Mouse (Mus musculus): ENCODE measurements around the gene Rerg. TPM values are rescaled to one million over a fixed set of nuclear protein-coding genes. Genes with fewer than 3 reads are reported as not detected.

The Rerg gene
- polyA plus RNA-seq, 1 experiment from 2014 or later: 15.4 TPM

DNA sequence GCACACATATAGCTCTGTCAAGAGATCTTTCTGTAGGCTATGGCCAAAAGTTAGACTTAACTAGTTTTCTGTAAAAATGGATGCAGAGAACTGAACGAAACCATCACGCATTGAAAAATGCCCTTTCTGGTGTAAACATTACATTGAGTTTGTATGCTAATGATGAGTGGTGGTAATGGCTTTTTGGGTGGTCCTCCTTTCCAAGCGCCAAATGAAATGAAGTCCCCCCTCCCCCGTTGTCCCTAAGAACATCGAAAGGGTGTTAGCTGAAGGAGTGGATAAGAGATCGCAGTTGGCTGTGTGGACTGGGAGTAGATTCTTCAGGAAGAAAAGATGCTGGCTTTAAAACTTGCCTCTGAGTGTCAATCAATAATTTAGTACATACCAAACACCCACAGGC, 20.3 kb upstream of the Rerg start:
- no peaks in the 10 kb centered on the region for H3K36me3 ChIP-seq
- 95% methylated on average over 6 of the region's 6 CpGs for WGBS
- ATAC-seq (ENCODE audit: insufficient number of reproducible peaks, insufficient read depth, low FRiP score, low TSS enrichment): no peak
- no peak overlapping the region for H3K9ac ChIP-seq
- no peak overlapping the region for H3K4me2 ChIP-seq (replicated peaks)
- H3K4me3 ChIP-seq: no peak overlapping the region
- no peaks in the 10 kb centered on the region for H3K27me3 ChIP-seq
- no peaks in the 10 kb centered on the region for H3K9me3 ChIP-seq
- no peaks in the 10 kb centered on the region for H3K4me1 ChIP-seq
- H3K27ac ChIP-seq: no peak overlapping the region

DNA sequence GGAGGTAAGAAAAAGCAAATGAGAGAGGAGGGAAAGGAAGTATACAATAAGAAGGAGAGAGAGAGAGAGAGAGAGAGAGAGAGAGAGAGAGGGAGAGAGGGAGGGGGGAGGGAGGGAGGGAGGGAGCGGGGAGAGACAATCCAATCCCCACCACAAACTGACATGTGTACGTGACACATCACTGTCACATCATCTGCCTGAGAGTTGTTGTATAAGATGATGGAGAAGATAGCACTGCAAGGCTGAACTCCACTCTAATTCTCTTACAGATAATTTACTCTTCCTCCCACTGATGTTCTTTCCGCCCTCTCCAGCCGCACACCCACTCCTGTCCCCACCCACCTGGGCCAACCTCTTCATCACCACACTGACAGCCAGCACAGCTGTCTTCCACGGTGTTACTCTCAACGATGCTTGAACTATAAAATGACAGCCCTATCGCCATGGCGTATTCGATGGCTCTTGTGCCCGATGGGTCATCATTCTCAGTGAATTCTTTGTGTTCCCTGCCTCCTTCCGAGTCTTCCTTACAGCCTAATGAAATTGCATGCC, 18.2 kb upstream of the Rerg start:
- Histone ChIP-seq H3K27me3 (no peaks in the 10 kb centered on the region), H3K4me1 (no peaks in the 10 kb centered on the region), H3K9me3 (no peaks in the 10 kb centered on the region), H3K4me2 (replicated peaks) (no peak overlapping the region), H3K36me3 (no peaks in the 10 kb centered on the region), H3K4me3 (no peak overlapping the region), H3K27ac (no peak overlapping the region), H3K9ac (no peak overlapping the region)
- ATAC-seq (ENCODE audit: insufficient number of reproducible peaks, insufficient read depth, low FRiP score, low TSS enrichment): no peak
- WGBS: 74% methylated on average over 9 of the region's 11 CpGs

DNA sequence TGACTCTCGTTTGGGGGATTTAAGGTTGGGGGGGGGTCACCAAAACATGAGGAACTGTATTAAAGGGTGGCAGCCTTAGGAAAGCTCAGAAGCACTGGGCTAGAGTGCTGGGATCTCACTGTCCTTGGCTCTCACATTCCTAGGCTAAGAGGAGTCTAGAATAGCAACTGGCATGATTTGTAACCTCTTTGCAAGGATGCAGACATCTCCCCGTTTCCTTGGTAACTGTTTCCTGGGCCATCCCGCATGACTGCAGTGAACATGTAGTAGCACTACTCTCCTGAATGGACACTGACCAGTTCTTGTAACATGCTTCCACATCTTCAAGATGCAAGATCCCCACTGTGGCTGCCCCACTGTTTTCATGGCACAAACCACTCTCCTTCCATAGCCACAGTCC, 17.1 kb upstream of the Rerg start:
- no peak for ATAC-seq (ENCODE audit: insufficient number of reproducible peaks, insufficient read depth, low FRiP score, low TSS enrichment)
- no peak overlapping the region for H3K4me2 ChIP-seq (replicated peaks)
- no peaks in the 10 kb centered on the region for H3K9me3 ChIP-seq
- H3K36me3 ChIP-seq: no peaks in the 10 kb centered on the region
- 89% methylated on average over 3 of the region's 3 CpGs for WGBS
- 0 out of 2 replicates have a peak, but pooled peaks cover 3% of the 10 kb centered on the region for H3K4me1 ChIP-seq
- no peak overlapping the region for H3K9ac ChIP-seq
- H3K4me3 ChIP-seq: no peak overlapping the region
- no peak overlapping the region for H3K27ac ChIP-seq
- no peaks in the 10 kb centered on the region for H3K27me3 ChIP-seq

DNA sequence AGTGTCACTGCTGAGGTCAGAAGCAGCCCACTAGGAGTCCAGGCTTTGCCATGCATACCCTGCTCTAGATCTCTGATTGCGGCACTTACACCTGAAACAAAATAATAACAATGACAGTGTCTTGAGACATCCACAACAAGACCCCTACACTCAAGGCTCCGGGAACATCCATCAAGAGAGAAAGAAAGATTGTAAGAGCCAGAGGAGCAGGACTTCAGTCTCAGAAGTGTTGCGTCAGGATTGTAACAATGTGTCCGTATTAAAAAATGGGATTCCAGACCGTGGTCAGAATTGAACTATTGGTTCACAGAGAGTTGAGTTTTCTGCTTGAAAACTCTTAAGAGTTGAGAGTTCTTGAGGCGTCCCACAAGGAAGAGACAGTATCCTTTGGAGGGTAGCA, 10.3 kb upstream of the Rerg start:
- peaks cover 11% of the 10 kb centered on the region for H3K4me1 ChIP-seq
- no peaks in the 10 kb centered on the region for H3K9me3 ChIP-seq
- H3K27ac ChIP-seq: no peak overlapping the region
- H3K36me3 ChIP-seq: no peaks in the 10 kb centered on the region
- no peak for ATAC-seq (ENCODE audit: insufficient number of reproducible peaks, insufficient read depth, low FRiP score, low TSS enrichment)
- no peaks in the 10 kb centered on the region for H3K27me3 ChIP-seq
- H3K4me2 ChIP-seq (replicated peaks): no peak overlapping the region
- 79% methylated on average over 6 of the region's 6 CpGs for WGBS
- H3K4me3 ChIP-seq: no peak overlapping the region
- H3K9ac ChIP-seq: no peak overlapping the region

DNA sequence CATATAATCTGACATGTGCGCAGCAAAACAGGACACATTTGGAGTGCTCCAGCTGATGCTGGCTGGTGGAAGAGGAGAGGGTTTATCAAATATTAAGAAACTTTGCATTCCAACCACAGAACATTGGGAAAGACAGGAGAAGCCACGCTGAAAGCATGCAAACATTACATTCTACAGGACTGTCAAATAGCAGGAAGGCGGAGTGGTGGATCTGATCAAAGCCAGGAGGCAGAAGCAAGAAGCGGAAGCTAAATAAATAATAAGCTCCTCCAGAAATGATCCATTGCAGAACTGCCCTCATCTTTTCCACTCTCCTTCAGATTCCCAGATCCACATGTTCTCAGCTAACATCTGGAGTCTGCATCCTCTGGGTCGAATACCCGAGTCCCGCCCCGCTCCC, 9.8 kb upstream of the Rerg start:
- no peaks in the 10 kb centered on the region for H3K27me3 ChIP-seq
- H3K27ac ChIP-seq: no peak overlapping the region
- H3K4me2 ChIP-seq (replicated peaks): no peak overlapping the region
- no peak overlapping the region for H3K9ac ChIP-seq
- peaks cover 11% of the 10 kb centered on the region for H3K4me1 ChIP-seq
- ATAC-seq (ENCODE audit: insufficient number of reproducible peaks, insufficient read depth, low FRiP score, low TSS enrichment): no peak
- H3K36me3 ChIP-seq: no peaks in the 10 kb centered on the region
- H3K4me3 ChIP-seq: no peak overlapping the region
- H3K9me3 ChIP-seq: no peaks in the 10 kb centered on the region
- WGBS: 43% methylated on average over 8 of the region's 8 CpGs

DNA sequence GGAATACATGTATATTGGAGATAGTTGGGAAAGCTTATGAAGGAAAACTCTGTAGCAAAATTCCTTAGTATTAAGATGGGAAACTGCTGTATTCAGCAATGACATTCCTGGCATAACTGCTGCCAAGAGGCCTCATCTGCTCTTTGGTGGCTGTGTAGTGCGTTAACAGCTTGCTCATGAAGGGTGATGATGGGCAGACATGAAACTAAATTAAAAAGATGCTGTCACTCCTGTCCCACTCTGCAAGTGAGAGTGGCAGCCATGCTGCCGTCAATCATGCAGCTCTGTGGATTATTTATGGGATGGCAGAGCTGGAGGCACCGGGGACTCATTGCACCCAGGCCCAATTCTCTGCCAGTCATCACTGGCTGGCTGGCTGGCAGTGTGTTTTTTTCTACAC, 8.7 kb upstream of the Rerg start:
- ATAC-seq (ENCODE audit: insufficient number of reproducible peaks, insufficient read depth, low FRiP score, low TSS enrichment): no peak
- no peak overlapping the region for H3K4me3 ChIP-seq
- H3K4me1 ChIP-seq: peaks cover 11% of the 10 kb centered on the region
- H3K36me3 ChIP-seq: no peaks in the 10 kb centered on the region
- WGBS: 67% methylated on average over 3 of the region's 3 CpGs
- no peaks in the 10 kb centered on the region for H3K27me3 ChIP-seq
- H3K27ac ChIP-seq: no peak overlapping the region
- no peak overlapping the region for H3K4me2 ChIP-seq (replicated peaks)
- H3K9me3 ChIP-seq: no peaks in the 10 kb centered on the region
- no peak overlapping the region for H3K9ac ChIP-seq

DNA sequence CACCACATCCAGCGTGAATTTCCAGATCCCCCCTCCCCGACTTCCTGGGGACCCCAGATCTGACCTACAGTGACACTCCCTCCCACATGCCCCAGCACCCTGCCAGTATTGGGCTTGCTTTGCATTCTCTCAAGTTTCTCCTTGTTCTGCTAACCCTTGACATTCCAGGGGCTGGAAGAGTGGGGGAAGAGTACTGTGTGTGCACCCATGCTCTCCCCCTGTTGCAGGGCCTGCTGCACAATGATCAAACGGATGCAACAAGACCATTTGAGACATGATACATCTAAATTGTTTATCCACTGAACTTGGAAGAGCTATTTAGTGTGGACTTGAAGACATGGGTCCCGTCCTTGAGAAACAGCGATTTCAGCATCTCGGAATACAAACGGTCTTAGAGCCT, 349 bp upstream of the Rerg start:
- no peak overlapping the region for H3K4me3 ChIP-seq
- no peak overlapping the region for H3K9ac ChIP-seq
- no peaks in the 10 kb centered on the region for H3K36me3 ChIP-seq
- H3K4me1 ChIP-seq: peaks cover 8% of the 10 kb centered on the region; the same call in 1 of the 2 replicates
- ATAC-seq (ENCODE audit: insufficient number of reproducible peaks, insufficient read depth, low FRiP score, low TSS enrichment): no peak
- no peak overlapping the region for H3K27ac ChIP-seq
- H3K9me3 ChIP-seq: no peaks in the 10 kb centered on the region
- 40% methylated on average over 7 of the region's 7 CpGs for WGBS
- H3K27me3 ChIP-seq: peaks cover 8% of the 10 kb centered on the region
- H3K4me2 ChIP-seq (replicated peaks): no peak overlapping the region

DNA sequence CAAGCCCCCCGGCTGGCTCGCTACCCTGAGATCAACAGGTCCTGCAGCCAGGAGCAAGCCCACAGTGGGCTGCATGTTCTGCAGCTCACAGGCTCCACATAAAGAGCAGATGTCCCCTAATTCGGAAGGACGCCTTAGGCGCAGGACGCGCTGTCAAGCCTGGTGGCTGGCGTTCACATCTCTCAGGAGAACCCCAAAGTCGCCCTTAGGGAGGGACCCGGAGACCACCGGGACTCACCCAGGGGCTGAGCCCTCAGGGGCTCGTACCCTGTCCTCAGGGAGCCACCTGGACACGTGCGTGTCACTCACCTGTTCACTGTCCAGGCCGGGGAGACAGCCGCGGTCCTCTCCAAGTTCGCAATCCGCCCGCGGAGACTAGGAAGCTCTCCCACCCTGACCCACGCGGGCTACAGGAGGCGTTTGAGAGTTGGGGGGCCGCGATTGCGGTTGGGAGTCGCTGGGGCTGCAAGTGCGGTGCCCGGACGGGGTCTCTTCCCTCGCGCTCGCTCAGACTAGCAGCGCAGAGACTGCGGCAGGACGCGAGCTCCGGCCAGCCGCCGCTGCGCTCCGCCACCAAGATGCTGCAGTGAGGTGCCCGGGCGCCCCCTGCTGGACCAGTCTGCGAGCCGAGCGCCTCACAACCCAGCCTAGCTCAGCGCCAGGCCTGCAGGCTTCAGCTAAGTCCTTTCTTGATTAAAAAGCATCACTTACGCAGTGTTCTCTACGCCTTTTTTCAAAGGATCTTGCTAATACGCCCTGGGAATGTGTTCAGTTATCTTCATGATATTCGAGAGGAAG, 927 bp downstream of the Rerg start:
- 1% methylated on average over 53 of the region's 53 CpGs for WGBS
- Histone ChIP-seq H3K9ac (peak overlapping the region; percentile 62), H3K27me3 (peaks cover 8% of the 10 kb centered on the region), H3K36me3 (no peaks in the 10 kb centered on the region), H3K4me2 (replicated peaks) (peak overlapping the region; percentile 92), H3K27ac (0 out of 2 replicates have a peak overlapping the region, but pooled peaks have one; percentile 12), H3K9me3 (no peaks in the 10 kb centered on the region), H3K4me3 (peak overlapping the region; percentile 51), H3K4me1 (peaks cover 8% of the 10 kb centered on the region; the same call in 1 of the 2 replicates)
- peak; percentile 93 for ATAC-seq (ENCODE audit: insufficient number of reproducible peaks, insufficient read depth, low FRiP score, low TSS enrichment)

DNA sequence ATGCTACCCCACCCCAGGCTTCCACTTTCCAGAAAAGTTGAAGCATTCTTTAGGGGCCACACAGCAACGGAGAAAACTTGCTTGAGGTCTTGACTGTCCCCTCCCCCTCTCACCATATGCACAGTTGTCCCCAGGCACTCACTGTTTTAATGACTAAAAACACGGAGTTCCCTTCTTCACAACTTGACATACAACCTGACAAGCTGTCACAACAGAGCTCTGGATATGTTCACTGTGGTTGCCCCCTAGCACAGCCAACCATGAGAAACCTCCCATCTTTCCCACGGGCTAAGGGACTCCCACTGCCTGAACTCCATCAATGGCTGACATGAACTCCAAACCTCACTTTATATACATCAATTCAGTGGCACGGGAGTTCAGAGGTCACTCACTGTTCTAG, 3.5 kb downstream of the Rerg start:
- H3K4me3 ChIP-seq: no peak overlapping the region
- WGBS: 30% methylated on average over 4 of the region's 4 CpGs
- no peak for ATAC-seq (ENCODE audit: insufficient number of reproducible peaks, insufficient read depth, low FRiP score, low TSS enrichment)
- H3K4me2 ChIP-seq (replicated peaks): no peak overlapping the region
- no peak overlapping the region for H3K9ac ChIP-seq
- H3K9me3 ChIP-seq: no peaks in the 10 kb centered on the region
- no peak overlapping the region for H3K27ac ChIP-seq
- H3K36me3 ChIP-seq: no peaks in the 10 kb centered on the region
- H3K27me3 ChIP-seq: peaks cover 8% of the 10 kb centered on the region
- H3K4me1 ChIP-seq: peaks cover 8% of the 10 kb centered on the region; the same call in 1 of the 2 replicates

DNA sequence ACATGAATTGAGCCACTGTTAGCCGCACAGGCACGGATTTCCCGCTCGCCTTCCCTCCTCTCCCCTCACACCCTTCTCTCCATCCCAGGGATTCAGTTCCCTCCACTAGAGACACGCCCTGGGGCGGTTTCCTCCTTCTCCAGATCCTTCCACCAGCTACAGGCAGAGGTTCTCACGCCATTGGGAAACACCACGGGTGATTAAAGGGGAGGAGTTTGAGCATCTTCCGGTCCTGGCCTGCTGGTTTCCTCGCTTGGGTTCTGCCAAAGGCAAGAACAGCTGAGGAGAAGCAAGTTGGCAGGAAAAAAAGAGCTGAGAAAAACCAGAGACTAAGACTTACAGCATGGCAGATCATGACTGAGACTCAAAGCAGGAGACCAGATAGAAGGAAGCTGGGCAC, 6.7 kb downstream of the Rerg start:
- H3K4me3 ChIP-seq: no peak overlapping the region
- no peak overlapping the region for H3K4me2 ChIP-seq (replicated peaks)
- H3K36me3 ChIP-seq: no peaks in the 10 kb centered on the region
- WGBS: 53% methylated on average over 10 of the region's 10 CpGs
- no peaks in the 10 kb centered on the region for H3K9me3 ChIP-seq
- H3K9ac ChIP-seq: no peak overlapping the region
- H3K4me1 ChIP-seq: no peaks in the 10 kb centered on the region; the same call in 1 of the 2 replicates
- H3K27me3 ChIP-seq: peaks cover under 1% of the 10 kb centered on the region; the same call in 1 of the 2 replicates
- no peak overlapping the region for H3K27ac ChIP-seq
- ATAC-seq (ENCODE audit: insufficient number of reproducible peaks, insufficient read depth, low FRiP score, low TSS enrichment): no peak

DNA sequence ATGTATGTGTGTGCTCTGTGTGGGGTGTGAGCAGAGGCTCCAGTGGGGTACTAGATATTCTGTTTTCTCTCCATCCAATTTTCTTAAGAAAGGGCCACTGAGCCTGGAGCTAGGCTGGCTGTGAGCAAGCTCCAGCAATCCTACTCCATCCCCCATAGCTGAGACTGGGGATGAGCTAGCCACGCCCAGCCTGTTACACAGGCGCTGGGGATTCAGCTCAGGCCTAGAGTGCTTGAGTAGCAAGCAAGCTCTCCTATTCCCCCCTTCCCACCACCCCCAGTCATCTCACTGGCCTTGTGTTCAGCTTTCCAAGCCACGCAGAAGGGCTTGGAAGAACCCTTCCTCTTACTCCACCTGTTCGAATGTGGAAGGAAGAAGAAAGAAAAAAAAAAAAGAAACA, 7.2 kb downstream of the Rerg start:
- ATAC-seq (ENCODE audit: insufficient number of reproducible peaks, insufficient read depth, low FRiP score, low TSS enrichment): no peak
- Histone ChIP-seq H3K27ac (no peak overlapping the region), H3K4me1 (no peaks in the 10 kb centered on the region; the same call in 1 of the 2 replicates), H3K9ac (no peak overlapping the region), H3K27me3 (no peaks in the 10 kb centered on the region), H3K9me3 (no peaks in the 10 kb centered on the region), H3K4me3 (no peak overlapping the region), H3K4me2 (replicated peaks) (no peak overlapping the region), H3K36me3 (no peaks in the 10 kb centered on the region)
- 71% methylated on average over 4 of the region's 4 CpGs for WGBS

DNA sequence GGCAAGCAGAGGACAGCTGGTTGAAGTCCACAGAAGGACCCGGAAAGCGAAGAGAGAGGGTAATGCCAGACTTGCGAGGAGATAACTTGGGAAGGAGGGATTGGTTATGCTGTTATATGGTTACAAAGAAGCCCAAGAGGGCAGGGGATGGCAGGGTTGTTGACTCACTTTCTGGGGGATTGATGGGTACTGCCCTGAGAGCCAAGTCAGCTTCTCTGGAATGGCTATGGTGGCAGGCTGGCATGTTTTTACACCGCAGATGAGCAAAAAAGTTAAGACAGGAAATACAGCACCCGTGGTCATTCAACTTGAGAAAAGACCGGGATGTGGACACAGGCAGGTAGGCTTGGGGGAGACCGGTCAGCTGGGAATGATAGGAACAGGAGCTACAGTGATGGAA, 7.8 kb downstream of the Rerg start:
- H3K9ac ChIP-seq: no peak overlapping the region
- WGBS: 89% methylated on average over 7 of the region's 7 CpGs
- no peak overlapping the region for H3K4me3 ChIP-seq
- ATAC-seq (ENCODE audit: insufficient number of reproducible peaks, insufficient read depth, low FRiP score, low TSS enrichment): no peak
- H3K4me1 ChIP-seq: no peaks in the 10 kb centered on the region; the same call in 1 of the 2 replicates
- no peak overlapping the region for H3K27ac ChIP-seq
- no peaks in the 10 kb centered on the region for H3K27me3 ChIP-seq
- no peaks in the 10 kb centered on the region for H3K36me3 ChIP-seq
- no peaks in the 10 kb centered on the region for H3K9me3 ChIP-seq
- no peak overlapping the region for H3K4me2 ChIP-seq (replicated peaks)
